Mouse (Mus musculus): ENCODE results near the gene Trir.

Gene Trir

DNA sequence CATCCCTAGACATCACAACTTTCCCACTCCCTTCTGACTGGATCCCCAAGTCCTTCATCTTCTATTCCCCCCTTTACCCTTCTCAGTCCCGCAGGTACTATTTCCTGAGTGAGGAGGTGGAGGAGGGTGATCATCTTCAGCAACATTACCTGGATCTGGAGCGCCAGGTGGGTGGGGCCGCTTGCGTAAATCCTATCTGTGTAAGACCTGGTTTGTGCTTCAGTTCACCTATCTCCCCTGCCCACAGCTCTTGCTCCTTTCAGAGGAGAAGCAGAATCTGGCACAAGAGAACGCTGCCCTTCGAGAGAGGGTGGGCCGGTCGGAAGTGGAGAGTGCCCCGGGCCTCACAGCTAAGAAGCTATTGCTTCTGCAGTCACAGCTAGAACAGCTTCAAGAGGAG, 32.2 kb upstream of the Trir start:
- DNase-seq (ENCODE audit: low read depth, low spot score): no peak

DNA sequence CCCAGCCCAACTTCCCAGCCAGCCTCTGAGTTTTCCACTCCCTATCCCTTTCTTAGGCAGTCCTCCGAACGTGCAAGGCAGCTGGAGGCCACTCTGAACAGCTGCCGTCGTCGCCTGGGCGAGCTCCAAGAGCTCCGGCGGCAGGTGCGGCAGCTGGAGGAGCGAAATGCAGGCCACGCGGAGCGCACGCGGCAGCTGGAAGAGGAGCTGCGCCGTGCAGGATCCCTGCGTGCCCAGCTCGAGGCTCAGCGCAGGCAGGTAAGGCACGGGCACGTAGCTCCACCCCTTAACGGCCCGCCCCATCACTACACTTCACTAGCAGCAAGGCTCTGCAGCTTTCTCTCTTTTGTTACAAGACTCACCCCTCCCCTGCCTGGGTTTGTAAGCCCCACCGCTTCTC, 30.9 kb upstream of the Trir start:
- DNase-seq (ENCODE audit: low read depth, low spot score): no peak

DNA sequence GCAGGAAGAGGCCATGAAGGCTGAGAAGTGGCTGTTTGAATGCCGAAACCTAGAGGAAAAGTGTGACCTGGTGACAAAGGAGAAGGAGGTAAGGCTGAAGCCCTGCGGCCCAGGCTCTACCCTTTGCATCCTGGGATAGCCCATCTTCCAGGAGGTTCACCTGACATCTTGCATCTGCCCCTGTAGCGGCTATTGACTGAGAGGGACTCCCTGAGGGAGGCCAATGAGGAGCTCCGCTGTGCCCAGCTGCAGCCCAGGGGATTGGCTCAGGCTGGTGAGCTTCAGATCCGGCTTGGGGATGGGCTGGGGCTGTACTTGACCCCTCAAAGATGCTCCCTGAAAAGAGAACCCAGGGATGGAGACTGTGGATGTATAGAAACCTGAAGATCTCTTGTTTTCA, 29.6 kb upstream of the Trir start:
- DNase-seq (ENCODE audit: low read depth, low spot score): no peak

DNA sequence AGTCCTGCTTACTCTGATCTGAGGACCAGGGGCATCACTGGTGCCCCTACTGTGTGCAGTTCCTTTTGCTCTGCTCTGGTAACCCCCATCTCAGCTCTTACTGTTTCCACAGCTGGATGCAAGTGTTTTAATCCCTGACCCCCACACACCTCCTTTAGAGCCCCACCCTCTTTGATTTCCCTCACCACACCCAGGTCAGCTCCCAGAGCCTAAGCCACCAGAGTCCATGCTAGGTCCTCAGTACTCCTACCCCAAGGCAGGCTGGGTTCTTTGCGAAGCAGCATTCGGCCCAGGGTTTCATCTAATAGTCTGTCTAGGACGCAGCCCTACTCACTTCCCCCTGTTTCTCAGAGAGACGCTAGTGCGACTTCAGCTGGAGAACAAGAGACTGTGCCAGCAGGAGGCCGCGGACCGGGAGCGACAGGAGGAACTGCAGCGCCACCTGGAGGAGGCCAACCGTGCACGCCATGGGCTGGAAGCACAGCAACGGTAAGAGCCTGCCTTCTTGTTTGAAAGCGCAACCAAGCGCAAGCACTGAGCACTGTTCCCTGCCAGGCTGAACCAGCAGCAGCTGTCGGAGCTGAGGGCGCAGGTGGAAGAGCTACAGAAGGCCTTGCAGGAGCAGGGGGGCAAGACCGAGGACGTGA, 28.9 kb upstream of the Trir start:
- peak; percentile 94 for DNase-seq (ENCODE audit: low read depth, low spot score)

DNA sequence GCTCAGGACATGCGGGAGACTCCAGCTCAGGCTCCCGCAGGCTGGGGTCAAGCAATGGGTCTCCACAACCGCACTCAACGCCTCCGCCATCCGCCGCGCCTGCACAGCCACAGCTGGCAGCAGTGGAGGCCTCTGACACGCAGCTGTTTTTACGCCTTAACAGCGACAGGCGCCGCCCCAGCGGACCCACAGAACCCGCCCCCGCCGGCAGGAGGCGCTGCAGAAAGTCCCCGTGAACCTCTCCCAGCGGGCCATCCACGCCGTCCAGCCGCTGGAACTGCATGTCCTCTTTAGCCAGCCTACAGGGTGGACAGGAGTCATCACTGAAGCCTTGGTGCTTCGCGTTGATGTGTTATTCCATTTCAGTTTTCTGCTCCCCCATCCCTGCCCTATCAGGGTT, 18.9 kb upstream of the Trir start:
- DNase-seq (ENCODE audit: low read depth, low spot score): no peak

DNA sequence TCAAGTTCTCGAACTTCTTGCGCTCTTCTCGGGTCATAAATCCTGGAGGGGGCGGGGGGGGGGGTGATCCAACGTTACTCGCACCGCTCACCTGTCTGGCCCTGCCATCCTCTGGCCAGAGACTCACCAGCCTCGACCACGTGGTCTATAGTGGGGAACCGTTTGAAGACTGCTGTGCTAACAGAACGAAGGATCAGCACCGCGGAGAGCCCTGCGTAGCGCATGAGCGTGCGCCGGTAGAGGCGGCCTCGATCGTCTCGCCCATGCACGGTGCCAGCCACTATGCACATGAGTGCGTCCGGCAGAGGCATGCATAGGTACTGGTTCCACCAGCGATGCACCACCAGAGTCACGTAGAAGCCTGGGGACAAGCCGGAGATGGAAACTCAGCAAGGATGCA, 15.4 kb upstream of the Trir start:
- DNase-seq (ENCODE audit: low read depth, low spot score): no peak

DNA sequence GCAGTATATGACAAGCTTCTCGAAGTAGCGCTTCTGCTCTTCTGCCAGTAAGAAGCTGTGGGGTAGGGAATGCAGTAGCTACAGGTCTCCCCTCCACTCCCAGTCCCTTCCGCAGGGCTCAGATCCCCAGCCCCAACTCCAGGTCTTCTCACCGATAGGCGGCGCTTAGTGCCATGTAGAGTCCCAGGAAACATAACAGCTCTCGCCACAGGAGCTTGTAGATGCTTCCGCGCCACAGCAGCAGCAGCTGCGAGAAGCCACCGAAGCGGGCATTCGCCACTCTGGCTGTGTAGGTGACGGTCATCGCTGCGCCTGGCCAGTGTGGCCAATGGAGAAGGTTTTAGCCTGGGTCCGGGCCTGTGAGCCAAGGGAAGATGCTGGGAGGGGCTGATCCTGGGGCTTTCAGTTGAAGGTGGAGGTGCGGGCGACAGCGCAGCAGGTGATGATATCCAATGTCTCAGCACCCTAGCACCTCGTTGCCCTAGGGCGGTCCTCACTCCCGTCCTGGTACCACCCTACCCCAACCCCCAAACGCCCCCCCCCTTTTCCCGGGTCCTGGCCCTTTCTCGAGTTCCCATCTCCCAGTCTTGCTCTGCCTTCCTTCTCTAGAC, 13.3 kb upstream of the Trir start:
- peak; percentile 83 for DNase-seq (ENCODE audit: low read depth, low spot score)

DNA sequence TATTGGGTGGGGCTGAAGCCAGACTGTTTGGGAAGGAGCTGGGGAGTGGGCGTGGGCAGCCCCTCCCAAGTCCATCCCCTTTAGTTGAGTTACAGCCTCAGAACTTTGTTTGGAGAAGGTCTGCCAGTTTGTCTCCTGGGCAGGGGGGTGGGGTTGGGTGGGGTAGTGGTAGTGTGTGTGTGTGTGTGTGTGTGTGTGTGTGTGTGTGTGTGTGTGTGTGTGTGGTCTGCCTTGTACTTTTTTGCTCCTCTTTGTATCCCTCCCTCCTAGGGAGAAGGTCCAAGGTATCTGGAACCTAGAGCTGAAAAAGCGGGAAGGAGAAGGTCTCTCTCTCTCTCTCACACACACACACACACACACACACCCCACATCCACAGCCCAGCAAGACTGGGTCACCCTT, 12.2 kb upstream of the Trir start, which contains the start of gene Best2:
Gene Best2, minus strand, starts transcription at position 101 of the 400 bp plus-strand sequence.
- DNase-seq (ENCODE audit: low read depth, low spot score): no peak

DNA sequence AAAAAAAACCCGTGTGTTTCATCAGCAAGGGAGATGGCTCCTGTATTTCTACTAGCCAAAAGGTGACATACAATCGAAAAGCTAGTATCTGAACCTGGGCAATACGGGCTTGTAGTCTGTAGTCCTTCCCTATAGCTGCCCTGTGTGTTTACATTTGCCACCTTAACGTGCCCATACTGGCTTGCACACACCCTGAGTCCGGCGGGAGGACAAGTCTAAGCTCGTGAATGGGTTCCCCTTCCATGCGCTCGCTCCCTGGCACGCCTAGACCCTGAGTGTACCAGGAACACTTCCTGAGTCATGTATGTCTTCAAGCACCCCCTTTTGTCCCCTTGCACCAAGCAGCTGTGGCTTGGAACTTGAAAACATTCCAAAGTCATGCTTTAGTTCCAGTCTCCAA, 9.9 kb upstream of the Trir start:
- no peak for DNase-seq (ENCODE audit: low read depth, low spot score)

DNA sequence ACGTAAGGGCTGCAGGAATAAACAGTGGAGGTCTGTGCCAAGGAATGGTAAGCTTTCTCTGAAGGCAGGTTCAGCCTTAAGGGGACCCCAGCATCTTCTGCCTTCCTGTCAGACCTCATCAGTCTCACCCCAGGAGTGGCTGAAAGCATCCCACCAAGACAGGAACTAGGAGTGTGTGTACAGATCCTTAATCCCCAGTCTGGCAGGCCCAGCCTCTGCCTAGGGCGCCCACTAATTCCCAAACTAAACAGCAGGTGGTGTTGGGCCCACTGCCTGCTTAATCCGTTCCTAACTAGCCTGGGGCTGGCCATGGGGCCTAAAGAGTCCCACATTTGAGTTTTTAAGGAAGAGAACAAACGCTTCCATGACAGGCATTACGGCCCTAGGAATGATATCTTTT, 9.4 kb upstream of the Trir start:
- no peak for DNase-seq (ENCODE audit: low read depth, low spot score)

DNA sequence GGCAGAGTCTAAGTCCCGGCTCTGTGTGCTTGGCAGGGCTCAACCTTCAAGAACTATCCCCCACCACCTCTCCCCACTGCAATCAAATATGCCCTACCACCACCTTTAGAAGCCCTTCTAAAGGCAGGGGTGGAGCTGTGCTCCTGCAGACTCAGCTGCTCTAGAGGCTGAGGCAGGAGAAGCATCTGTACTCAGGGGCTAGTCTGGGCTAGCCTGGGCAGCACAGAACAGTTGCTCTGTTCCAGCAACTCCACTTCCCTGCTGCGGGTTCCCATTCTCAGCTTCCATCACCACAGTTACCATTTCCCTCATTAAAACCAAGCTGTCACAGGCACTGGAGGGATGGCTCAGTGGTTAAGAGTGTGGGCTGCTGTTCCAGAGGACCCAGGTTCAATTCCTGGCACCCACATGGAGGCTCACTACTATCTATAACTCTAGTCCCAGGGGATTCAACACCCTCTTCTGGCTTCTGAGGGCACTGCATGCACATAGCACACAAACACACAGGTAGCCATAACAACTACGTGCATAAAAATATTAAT, 5.0 kb upstream of the Trir start:
- no peak for DNase-seq (ENCODE audit: low read depth, low spot score)

DNA sequence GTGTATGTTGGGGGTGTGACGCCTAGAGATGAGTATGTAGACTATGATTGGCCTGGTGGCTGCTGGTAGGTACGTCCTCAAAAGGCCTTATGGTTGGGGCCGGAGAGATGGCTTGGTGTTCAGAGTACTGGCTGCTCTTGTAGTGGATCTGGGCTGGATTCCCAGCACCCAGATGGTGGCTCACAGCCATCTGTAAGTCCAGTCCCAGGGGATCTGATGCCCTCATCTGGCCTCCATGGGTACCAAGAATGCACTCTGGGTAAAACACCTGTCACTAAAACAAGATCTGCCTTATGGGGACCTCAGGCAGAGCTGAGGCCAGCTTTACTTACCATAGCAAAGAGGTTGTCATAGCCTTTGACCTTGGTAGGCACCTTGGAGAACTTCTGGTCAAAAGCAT, 2.8 kb upstream of the Trir start:
- DNase-seq (ENCODE audit: low read depth, low spot score): no peak

DNA sequence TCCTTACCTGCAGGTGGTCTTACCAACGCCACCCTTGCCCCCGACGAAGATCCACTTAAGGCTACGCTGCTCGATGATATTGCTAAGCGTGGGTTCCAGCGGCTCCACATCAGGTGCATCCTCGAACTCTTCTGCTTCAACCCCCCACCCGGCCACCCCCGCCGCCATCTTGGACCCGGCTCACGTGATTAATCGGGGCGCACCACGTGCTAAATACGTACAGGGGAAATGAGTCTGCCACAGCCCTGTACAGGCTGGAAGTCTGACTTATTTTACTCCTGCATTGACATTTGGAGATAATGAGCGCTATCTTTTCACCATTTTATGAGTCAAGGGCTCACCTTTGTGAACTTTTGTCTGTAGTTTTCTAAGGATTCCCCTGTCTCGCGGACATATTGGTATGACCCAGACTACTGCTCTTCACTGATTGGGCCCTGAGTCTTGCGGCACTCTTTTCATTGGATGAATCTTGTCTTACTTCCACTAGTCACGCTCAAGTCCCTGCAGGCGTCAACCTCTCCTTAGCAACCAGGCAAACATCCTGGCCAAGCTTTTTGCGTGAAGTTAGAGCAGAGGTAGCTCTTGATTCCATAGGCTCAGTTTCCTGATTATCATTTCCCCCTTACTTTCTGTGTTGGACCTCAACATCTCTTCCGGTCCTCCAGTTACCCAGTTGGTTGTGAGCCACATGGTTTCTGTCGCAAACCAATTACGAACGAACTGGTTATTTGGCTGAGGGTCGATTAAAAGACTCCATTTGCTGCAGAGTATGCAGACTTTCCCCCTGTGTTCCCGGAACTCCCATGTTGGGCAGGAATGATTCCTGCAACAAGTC, 1.3 kb upstream of the Trir start, which contains the start of gene Asna1:
Gene Asna1, minus strand, starts transcription at position 184 of the 835 bp plus-strand sequence.
- DNase-seq (ENCODE audit: low read depth, low spot score): peak; percentile 94

DNA sequence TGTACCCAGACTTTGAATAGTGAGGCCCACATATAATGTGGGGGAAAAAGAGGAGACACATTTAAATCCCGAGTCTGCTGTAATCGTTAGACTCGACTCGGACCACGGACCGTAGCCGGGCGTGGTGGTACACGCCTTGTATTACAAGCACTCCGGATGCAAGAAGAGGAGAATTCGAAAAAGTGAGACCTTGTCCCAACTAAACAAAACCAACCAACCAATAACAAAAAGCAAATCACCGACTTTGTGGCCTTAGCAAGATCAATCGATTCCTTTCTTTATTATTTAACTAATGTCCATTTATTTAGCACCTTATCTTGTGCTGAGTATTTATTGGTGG, 863 bp downstream of the Trir start:
- DNase-seq (ENCODE audit: low read depth, low spot score): peak; percentile 49

DNA sequence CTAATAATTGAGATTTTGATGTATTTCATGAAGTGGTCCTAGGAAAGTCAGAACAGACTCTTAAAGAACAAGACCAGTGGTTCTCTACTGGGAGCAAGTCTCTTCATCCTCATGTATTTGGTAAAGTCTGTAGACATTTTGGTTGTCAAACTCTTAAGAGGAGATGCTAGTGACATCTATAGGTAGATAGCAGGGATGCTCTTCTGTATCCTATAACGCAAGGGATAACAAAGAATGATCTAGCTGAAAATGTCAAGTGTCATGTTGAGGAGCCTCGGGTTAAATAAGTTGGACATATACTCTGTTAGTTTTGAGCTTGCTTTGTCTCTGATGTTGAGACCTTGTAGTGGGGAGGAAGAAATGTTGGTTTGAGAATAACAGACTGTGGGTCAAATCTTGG, 1.3 kb downstream of the Trir start:
- peak; percentile 40 for DNase-seq (ENCODE audit: low read depth, low spot score)

DNA sequence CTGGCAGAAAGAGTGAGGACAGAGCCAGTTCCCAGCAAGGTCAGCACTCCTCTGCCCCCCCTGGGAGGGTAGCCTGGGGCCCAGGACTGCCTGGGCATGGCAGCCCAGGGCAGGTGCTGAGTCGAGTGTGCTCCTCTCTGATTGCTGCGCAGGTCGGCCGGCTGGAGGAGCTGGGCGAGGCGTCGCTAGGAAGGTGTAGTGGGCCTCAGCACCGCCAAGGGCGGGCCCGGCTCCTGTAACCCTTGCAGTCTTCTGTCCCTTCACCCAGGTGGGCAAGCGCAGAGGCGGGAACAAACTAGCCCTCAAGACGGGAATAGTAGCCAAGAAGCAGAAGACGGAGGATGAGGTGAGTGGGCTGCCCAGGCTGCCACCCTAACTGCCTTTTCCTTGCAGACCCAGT, 2.6 kb downstream of the Trir start:
- no peak for DNase-seq (ENCODE audit: low read depth, low spot score)

DNA sequence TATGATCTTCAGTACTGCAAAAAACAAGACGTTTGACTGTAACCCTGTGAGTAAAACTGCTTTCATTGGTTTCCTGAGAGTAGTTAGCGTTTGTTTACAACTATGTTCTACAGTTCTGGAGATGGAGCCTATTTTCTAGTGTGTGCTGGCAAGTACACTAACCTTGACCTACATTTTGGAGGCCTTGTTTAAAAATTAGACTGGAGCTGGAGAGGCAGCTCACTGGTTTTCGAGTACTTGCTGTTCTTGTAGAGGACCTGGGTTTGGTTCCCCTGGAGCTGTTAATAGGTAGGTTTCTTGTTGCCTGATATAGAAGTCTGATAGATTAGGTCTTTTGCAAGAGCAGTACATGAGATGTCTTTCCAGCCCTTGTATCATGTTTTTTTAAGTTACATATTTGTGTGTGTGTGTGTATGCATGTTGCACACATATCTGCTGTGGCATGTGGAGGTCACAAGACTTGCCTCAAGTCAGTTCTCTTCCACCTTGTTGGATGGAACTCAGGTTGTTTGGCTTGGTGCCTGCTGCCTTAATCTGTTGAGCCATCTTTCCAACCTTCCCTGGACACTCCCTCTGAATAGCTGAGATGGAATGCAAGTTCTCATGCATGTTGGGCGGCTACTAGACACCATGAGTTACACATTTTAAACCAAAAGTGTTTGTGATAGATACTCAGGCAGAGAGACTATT, 6.1 kb downstream of the Trir start:
- DNase-seq (ENCODE audit: low read depth, low spot score): no peak

DNA sequence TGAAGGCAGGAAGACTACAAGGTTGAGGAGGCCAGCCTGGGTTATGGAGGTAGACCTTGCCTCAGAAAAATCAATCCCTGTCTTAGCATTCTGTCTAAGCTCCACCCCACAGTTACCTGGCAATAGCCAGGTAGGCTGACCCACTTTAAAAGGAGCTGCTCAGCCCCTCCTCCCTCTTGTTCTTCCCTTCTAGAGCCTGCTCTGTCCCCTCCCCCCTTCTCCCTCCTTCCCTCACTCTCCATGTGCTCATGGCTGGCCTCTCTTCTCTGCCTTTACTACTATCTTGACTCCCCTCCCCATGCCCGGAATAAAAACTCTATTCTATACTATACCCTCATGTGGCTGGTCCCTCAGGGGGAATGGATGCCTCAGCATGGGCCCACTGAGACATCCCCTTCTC, 7.2 kb downstream of the Trir start:
- DNase-seq (ENCODE audit: low read depth, low spot score): peak; percentile 17

DNA sequence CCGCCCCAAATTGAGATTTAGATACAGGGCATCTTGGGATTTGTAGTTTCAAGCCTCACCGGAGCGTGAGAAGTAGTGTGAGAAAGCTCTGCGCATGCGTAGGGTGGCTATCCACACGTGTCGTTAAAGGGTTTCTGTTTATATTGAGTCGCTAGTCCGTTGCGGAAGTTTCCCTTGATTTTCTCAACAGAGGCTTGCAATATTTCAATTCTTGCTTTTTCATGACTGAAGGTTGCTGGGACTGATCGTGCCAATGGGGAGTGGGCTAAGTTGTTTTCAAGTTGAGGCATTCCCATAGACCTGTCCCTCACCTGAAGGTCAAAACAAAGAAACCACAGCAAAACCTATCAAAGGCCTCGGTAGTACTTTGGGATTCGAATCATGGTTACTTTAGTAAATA, 8.1 kb downstream of the Trir start:
- peak; percentile 85 for DNase-seq (ENCODE audit: low read depth, low spot score)

DNA sequence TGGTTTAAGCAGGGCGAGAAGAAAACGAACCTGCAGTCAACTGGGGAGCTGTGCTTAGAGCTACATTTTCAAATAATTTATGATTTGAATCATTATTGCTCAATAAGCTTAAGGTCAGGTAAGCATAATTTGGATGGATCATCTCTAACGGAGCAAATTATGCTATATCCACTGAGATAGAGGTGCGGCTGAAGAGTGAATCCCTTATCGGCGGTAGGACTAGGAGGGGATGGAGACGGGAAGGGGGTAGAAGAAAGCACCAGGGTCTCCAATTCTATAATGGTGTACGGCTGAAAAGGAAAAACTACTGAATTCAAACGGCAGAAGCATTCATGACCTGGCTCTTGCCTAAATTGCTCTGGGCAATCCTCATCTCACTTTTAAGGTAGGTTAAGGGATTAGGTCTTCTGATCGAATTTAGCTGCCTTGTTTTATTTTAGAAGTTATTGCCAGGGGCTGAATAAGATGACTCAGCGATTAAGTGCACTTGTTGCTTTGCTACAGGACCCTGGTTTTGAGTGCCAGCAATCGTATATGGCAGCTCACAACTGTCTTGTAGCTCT, 8.6 kb downstream of the Trir start:
- no peak for DNase-seq (ENCODE audit: low read depth, low spot score)

DNA sequence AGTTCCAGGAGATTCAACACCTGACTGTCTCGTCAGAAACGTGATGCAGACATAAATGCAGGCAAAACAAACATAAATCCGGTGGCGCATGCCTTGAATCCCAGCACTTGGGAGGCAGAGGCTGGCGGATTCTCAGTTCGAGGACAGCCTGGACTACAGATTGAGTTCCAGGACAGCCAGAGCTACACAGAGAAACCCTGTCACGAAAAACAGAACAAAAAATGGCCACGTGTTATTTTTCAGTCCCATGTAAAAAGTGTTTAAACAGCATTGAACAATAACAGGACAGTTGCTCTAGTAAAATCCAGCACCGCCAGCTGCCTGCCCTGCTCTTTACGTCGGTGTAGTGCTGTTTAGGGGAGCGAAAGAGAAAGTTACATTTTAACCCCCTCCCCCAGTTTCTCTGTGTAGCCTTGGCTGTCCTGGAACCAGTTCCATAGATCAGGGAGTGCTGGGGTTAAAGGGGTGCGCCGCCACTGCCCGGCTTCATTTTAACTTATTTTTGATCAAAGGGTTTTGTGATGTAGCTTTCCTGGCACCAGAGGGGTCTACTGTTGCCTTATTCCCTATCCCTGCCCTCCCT, 9.2 kb downstream of the Trir start:
- DNase-seq (ENCODE audit: low read depth, low spot score): peak; percentile 73

Measured in A20 (cell line).